Mouse (Mus musculus) lung, postnatal 25 days (tissue): ENCODE results near the gene Usp34.
"Not testable (repeated sequence)": the region's sequence is repeated elsewhere in the genome, so short reads cannot be mapped to it uniquely, and the experiment has no call there.

Experiments
- DNase-seq: peaks from one replicate; pipeline ENCODE4 v3.0.0; 2022; ENCODE audit warnings: low spot score

The Usp34 gene

DNA sequence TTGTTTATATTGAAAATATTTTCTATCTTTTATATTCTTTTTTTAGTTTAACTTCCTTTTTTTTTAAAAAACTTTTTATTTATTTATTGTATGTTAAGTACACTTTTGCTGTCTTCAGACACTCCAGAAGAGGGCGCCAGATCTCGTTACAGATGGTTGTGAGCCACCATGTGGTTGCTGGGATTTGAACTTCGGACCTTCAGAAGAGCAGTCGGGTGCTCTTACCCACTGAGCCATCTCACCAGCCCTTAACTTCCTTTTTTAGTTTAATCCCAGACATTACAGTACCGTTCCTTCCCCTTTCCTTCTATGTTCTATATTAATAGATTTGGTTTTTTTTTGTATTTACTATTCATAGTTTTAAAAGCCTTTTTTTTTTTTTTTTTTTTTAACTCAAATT, 50.5 kb downstream of the Usp34 start:
- DNase-seq = not testable (repeated sequence)

GRCm38 (mm10) chr11:23359687-23360235, 53.1 kb downstream of the Usp34 start:
- DNase-seq = not testable (repeated sequence)

DNA sequence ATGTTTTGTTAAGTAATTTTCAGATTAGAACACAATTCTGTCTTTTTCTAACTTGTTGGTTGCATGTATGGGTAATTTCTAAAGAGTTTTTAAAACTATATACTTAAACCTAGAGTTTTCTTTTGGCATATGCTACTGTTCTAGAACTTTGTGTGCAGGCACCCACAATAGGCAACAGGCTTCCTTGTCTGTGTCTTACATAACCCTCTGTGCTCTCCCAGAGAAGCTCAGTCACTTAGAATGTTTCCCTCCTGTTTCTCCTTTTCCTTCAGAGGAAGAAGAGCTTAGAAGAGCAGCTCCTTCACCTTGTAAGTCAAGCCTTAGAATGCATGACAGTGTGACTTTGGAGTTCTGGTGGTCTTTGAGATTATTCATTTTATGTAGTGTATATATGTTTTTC, 55.6 kb downstream of the Usp34 start:
- no peak for DNase-seq

GRCm38 (mm10) chr11:23364348-23364747, 57.7 kb downstream of the Usp34 start:
- no peak for DNase-seq

DNA sequence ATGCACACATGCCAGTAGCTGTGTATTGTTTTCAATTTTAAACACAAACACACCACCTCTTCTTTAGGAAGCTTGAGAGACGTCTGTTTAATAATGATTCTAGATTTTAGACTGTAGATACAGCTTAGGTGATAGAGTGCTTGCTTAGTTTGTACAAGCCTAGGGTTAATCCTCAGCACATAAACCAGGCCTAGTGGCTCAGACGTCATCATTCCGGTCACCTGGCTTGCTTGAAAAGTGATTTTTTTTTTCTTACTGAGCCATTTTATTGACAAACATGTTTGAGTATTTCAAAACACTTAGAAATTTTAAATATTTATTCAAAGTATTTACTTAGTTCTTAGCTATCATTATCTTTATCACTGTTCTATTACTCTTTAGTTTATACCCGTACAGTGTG, 65.3 kb downstream of the Usp34 start:
- DNase-seq = no peak

DNA sequence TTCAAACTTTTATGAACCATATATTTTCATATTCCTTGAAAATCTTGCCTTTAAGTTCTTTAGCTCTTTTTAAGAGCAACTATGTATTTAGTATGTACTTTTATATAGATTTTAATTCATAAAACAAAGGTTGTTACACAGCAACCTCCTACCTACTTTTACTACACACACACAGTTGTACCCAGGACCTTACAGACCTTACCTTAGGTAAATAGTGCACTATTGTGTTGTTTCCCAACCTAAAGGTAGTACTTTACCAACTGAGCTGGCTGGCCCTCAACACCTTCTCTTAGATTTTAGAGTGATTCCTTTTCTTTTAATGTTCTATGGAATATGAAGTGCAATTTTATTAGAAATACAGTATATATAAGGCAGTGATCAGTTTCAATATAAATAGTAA, 65.8 kb downstream of the Usp34 start:
- no peak for DNase-seq

GRCm38 (mm10) chr11:23380055-23380454, 73.4 kb downstream of the Usp34 start:
- DNase-seq = no peak

GRCm38 (mm10) chr11:23380595-23380994, 73.9 kb downstream of the Usp34 start:
- no peak for DNase-seq

GRCm38 (mm10) chr11:23382787-23383186, 76.1 kb downstream of the Usp34 start:
- no peak for DNase-seq

DNA sequence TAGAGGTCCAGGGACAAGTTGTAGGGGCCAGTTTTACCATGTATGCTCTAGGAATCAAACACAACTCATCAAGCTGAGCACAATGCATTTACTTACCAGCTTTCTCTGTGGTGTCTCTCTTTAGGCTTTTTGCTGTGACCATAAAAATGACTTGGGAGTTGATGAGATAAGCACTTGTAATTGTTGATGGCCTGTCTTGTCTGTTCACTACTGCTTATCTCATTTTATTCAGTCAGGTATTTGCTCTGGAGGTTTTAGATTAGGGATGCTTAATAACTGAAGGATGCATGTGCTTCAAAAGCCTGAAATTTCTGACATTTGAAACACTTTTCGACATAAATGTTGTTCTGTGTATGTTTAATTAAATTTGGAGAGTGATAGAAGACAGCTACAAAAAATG, 83.0 kb downstream of the Usp34 start:
- DNase-seq = no peak

- DNase-seq = no peak
Measured at GRCm38 (mm10) chr11:23392567-23392966, 85.9 kb downstream of the Usp34 start.

DNA sequence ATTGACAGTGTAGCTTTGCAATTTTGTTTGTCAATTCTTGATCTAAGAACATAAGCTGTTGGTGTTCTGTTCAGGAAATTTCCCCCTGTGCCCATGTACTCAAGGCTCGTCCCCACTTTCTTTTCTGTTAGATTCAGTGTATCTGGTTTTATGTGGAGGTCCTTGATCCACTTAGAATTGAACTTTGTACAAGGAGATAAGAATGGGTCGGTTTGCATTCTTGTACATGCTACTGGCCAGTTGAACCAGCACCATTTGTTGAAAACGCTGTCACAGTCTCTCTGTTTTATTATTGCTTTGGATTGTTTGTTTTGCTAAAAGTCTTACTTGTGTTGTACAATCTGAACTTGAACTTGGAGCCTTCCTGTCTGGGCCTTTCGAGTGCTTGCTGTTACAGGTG, 89.9 kb downstream of the Usp34 start:
- no peak for DNase-seq

GRCm38 (mm10) chr11:23400978-23401776, 94.5 kb downstream of the Usp34 start:
- DNase-seq = no peak

DNA sequence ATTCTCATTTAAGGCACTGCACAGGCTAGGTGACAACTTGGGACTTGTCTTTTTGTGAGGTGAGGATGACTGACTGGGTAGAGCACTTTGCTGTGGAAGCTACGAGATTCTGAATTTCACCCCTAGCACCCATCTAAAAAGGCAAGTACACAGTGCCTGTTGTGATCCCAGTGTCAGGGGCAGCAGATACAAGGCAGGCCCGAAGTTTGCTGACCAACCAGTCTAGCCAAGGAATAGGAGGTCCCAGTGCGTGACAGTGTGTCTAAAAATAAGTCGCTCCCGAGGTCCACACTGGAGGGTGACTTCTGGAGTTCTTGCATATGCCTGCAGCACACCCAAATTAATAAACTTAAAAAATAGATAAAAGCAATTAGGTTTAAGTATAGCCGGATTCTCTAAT, 121.6 kb downstream of the Usp34 start:
- DNase-seq = no peak

DNA sequence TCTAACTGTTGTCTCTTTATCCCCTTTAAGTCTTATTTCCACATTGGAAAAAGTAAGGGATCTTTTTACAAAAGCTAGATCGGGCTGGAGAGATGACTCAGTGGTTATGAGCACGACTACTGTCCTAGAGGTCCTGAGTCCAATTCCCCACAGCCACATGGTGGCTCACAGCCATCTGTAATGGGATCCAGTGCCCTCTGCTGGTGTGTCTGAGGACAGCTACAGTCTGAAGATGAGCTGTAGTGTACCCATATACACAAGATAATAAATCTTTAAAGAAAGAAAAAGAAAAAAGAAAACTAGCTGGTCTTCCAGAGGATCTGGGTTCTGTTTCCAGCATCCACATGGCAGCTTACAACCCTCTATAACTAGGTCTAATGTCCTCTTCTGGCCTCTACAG, 123.3 kb downstream of the Usp34 start:
- DNase-seq = no peak

DNA sequence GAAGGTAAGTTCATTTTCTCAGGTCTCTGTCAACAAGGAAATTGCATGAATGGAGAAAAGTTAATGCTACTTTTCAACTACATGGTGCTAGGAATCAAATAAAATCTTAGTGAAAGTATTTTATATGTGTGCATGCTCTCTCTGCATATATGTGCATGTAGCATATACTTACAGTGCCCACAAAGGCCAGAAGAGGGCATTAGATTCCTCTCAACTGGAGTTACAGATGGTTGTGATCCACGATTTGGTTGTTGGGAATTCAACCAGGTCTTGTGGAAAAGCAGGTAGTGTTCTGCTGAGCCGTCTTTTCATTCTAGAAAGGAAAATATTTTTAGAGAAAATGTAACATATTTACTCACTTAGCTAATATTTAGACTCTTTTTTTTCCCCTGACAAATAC, 129.4 kb downstream of the Usp34 start:
- no peak for DNase-seq

- not testable (repeated sequence) for DNase-seq
Measured at GRCm38 (mm10) chr11:23465862-23466261, 159.2 kb downstream of the Usp34 start.

DNA sequence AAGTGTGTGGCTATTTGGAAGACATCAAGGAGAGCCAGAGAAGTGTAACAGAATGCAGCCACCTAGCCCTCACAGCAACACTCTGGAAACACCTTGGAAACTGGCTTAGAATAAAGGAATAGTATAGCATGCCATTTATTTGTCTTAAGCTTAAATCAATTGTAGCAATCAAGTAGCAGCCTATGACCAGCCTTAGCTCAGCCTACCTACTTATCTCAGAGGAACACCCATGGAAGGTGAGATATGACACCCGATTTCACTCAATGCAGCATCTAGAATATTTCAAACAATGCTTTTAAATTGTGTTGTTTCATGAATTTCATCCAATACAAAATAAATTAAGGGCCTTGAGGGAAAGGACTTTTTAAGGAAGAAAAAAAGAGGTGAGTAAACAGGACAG, 183.3 kb downstream of the Usp34 start:
- DNase-seq = no peak

GRCm38 (mm10) chr11:23492048-23492790, 185.5 kb downstream of the Usp34 start:
- no peak for DNase-seq

GRCm38 (mm10) chr11:23495231-23495630, 188.5 kb downstream of the Usp34 start:
- no peak for DNase-seq

GRCm38 (mm10) chr11:23496661-23497060, 190.0 kb downstream of the Usp34 start:
- DNase-seq = no peak

DNA sequence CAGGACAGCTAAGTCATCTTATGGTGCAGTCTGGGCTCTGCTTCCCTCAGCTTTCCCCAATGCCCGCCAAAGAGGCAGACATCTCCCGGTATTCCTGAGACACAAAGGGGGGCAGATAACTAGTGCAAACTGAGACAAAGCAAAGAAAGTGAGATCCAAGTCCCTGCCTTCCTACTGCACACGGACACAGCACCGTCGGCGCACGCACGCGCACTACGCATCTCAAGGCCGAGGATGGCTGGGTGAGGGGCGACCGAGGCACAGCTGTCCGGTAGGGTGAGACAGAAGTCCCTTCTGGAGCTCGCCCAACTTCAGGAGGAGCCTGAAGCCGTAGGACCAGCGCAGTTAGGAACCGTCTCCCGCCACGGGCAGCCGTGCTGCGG, 190.6 kb downstream of the Usp34 start:
- peak; percentile 49 for DNase-seq
